Mouse (Mus musculus) right cerebral cortex, postnatal 36 days (tissue): ENCODE measurements at regions not wholly inside any gene's neighbourhood (a gene's known extent, or its start where the extent isn't known, plus 50 kb on each side); places are given as distances from the start of the nearest gene placed in this dataset.
A peak's percentile ranks its signal among the peaks of the same experiment; 100 is the strongest.

ENCODE experiments used
- DNase-seq, 2 experiments: peaks; one replicate each; pipeline ENCODE4 v3.0.0; 2022; ENCODE audit warnings: low spot score in 2 of 2, mixed read lengths in 1 of 2

DNA sequence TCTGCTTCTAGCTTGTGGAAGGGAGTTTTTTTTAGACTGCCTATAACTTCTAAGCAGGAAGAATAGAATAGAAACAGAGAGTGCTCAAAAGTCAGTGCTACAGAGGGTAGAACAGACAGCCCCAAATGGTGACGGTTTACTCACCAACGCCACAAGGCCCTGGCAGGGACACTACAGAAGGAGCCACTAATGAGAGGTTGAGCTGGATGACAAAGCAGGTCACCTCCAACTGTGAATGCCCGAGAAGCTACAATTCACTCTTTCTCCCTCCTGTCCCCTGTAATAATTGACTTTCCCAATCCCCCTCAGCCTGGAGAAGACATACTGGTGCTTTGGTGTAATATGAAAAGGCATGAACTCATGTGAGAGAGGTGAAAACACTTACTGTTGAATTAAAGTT, 106.5 kb upstream of the Arl4c start:
- no peak for DNase-seq

DNA sequence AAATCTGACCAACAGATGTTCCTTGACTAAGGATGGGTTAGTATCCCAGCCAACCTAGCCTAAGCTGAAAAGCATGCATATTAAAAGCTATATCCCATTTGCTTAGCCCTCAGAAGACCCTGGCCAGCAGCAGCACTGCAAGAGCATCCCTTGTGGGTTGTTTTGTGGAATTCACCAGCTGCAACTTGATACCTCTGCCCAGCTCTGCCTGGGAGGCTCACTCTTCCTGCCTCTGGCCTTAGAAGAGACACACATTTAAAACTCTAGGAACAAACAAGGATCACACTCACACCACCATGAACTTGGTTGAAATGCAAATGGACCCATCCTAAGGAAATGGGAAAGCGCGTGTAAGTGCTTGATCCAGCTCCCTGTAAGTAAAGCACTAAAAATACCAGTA, 107.7 kb upstream of the Arl4c start:
- no peak for DNase-seq

DNA sequence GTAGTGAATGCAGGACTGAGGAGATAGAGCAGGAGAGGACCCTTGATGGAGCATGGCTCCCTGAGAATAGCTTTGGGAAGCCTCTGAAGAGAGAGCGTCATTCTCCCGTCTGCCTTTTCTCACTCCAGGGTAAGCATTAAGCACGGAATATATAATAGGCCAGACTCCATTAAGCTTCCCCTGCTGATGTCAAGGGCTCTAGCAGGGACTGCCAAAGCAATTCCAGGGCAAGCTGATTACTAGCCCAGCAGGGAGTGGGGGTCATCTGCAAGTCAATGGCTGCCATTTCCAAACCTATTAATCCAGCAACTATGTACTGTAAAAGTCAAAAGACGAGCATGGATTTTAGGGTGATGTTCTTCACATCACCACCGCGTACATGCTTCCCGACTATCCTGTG, 111.2 kb upstream of the Arl4c start:
- DNase-seq, result no peak

DNA sequence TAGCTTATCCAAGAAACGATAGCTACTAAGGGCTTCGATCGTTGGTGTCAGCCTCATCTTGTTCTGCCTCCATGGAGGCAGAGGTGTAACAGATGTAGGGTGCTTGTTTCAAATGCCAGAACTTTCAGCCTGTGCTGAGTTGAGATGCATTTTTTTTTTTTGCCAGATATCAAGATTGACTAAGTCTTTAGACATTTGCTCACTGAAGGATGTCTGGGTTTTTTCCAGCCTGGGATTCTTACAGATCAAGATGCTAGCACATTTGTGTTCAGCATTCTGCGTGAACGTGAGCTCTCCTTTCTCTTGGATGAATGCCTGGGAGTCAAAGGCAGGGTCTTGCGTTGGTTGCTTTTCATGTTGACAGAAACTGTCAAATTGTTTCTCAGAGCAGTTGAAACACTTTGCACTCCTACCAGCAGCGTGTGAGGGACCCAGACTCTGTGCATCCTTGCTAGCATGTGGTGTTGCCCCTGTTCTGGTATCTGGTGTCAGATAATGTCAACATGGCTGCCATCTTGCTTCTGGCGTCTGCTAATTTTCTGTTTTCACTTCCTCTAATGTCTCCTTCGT, 114.4 kb upstream of the Arl4c start:
- DNase-seq, result no peak

DNA sequence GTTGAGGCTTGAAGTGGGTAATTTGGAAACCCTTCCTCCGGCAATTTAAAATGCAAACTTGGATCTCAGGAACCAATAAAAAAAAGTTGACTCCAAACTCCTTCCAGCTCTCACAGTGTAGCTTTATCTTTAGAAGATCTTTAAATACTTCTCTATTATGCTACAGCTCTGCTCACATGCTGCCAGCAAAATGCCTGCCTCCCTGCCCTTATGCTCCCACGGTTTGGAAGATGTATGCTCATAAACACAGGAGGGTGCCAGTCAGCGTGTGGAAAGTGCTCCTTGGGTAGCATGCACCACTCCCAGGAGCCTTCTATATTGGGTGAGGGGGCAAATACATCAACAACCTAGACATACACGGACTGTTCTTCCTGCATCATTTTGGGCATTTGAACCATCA, 123.2 kb upstream of the Arl4c start:
- DNase-seq, result peak in 1 of 2 experiments; percentile 12

DNA sequence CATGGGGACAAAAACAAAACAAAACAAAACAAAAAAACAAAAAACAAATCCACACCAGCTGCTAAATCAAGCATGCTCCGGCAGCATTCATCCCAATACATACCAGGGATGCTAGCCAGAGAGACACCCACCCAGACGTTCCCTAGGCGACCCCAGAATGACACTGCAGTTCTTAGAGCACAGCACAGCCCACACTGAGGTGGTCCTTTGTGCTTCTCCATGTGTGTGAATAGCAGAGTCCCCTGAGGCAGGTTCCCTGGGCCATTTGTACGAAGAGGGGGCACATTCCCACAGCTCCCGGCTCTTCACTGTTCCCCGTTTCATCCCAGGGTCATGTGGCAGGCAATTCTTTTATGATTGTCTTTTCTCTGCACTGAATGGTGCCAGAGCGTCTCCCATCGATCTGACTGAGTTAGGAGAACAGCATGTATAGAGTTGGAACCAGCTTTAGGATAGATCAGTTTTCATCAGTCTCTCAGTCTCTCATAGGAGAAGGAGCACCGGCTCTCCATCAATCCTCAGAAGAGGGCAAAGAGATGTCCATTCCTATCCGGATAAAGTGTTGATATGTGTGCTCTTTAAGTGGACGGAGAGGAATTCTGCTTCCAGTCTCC, 136.7 kb upstream of the Arl4c start:
- DNase-seq, result no peak

DNA sequence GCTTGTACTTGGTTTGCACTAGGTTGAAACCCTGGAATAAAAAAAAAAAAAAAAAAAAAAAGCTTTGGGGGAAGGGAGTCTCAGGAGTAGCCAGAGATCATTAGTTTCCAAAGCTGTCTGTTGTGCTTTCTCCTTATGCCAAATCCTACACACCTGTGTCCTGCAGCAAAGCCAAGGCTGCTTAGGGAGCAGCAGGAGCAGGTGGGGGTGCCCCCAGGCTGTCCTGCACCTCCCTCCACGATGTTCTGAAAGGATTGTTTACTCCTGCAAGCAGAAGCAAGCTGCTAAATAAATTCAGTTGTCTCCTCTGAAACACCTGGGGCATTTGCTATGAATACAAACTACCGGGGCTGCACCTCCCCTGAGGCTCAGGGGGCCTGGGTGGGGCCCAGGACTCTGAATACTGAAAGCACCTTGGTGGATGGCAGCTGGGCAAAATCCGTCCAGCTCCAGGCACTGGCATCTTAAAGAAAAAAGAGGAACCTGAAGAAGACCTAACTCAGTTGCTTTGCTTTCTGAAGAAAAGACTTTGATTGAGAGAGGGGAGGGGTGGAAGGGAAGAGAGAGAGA, 137.5 kb upstream of the Arl4c start:
- no peak for DNase-seq

DNA sequence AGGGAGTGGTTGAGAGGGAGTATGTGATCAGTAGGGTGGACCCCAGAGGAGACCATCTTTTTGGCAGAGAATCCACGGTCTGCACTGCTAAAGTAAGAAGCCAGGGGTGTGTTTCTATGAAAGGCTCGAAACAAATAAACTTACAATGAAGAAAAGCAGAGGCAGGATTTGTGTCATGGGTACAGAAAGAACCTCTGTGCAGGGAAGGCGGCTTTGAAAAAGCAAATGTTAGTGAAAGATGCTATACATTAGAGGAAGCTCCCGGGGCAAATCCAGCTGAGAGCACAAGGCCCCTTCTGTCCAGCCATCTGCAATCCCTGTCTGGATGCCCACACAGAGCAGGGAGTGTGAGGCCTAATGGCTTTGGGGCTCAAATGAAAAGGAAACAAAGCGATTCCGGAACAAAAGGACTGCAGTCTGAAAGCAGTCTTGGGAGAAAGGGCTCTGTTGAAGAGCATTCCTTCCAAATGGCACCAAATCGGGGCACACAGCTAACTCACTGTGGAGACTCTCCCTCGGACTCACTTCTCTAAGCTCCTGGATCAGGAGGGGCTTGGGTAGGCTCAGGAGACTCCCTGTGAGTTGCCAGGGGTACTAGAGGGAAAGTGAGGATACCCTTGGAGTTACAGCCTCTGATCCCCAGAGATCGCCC, 138.1 kb upstream of the Arl4c start:
- no peak for DNase-seq

DNA sequence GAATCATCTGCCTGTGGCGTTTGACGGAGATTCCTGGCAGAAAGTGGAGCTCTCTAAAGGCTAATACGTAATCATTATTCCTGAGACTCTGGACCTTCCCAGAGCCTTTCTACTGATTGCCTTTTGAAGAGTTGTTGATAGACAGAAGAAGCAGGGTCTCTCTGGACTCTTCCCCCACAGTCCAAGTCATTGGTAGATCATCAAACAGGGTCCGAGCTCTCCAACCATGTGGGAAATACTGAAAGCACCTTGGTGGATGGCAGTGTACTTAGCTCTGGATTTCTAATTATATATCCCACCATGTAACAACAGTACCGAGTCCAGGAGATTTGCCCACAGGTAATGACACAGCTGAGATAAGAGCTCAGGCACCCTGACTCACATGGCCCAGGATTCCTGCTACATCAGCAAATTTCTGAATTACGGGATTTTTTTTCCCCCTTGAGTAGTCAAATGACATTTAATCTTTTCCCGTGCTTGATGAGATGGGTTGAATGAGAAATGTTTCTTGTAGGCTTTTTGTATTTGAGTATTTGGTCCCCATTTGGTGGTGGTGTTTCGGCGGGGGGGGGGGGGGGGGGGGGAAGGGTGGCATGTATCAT, 139.1 kb upstream of the Arl4c start:
- no peak for DNase-seq

DNA sequence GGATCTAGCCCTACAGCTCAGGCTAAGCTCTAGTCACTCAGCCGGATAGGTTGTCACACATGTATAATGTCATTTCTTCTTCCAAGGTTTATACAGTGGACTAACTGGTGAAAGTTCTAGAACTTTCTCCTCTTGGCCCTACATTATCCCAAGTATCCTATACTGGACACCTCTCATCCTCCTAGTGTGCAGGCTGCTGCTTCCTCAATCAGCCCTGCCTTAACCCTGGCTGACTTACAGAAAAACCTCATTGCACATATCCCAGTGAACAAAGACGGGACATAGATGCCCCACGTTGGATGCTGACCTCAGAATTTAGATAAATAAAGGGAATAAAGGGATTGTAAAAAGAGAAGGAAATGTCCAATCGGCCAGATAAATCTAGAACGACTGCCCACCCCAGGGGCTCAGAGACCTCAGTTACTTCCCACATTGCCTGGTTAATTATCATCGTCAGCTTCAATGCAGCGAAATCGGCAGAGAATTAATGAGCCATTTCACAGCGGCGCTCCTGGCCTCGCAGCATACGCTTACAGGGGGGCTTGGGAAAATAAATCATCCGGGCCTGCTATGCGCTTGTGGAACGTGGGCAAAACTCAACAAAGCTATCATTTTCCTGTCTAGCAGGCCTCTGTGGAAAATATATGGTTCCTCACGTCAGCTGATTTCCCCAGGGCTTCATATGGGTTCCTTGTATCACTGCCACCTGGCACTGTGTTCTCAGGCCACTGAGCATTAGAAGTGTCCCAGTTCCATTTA, 145.5 kb upstream of the Arl4c start:
- no peak for DNase-seq

DNA sequence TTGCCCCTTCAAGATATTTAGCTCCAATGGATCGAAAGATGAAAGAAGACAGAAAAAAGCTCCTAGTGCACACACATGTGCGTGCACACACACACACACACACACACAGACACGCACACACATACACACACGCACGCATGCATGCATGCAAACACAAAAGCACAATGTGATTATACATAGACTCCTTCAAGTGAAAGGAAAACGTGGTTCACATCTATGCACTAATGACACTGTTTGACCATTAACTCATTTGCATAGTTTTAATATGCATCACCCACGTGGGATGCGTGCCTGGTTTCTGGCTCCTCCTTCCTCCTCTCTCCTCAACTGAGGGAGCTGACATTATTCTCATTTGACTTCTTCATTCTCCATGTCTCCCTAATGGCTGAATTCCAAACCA, 146.2 kb upstream of the Arl4c start:
- DNase-seq, result no peak

DNA sequence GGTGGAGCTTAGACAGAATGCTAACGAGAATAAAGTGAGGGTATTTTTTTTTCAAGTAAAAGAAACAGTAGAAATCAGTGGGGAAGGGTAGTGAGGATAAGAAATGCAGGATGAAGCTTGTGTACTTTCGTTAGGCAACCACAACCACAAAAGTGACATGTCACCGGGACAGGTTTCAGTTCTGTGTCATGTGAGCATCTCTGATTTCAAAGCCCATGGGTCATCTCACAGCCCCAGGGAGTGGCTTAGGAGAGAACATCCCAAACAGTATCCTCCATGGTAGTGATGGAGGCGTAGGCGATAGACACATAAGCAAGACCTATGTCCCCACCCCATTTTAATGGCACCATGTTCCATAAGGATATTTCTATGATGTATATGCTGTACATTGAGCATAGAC, 147.4 kb upstream of the Arl4c start:
- no peak for DNase-seq

DNA sequence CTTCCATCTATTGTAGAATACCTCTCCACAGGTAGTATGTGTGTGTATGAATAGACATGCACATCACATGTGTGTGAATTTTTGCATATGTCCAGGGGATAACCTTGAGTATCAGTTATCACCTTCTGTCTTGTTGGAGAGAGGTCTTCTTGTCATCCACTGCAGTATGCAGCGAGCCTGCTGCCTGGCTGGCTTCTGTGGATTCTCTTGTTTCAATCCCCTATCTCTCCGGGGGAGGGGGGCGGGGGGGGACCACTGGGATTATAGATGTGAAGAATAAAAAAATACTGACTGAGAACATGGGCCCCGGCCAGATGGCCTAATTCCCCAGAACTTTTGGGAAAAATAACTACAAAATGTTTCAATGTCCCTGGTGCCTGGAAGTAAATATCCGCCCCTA, 149.9 kb upstream of the Arl4c start:
- no peak for DNase-seq

DNA sequence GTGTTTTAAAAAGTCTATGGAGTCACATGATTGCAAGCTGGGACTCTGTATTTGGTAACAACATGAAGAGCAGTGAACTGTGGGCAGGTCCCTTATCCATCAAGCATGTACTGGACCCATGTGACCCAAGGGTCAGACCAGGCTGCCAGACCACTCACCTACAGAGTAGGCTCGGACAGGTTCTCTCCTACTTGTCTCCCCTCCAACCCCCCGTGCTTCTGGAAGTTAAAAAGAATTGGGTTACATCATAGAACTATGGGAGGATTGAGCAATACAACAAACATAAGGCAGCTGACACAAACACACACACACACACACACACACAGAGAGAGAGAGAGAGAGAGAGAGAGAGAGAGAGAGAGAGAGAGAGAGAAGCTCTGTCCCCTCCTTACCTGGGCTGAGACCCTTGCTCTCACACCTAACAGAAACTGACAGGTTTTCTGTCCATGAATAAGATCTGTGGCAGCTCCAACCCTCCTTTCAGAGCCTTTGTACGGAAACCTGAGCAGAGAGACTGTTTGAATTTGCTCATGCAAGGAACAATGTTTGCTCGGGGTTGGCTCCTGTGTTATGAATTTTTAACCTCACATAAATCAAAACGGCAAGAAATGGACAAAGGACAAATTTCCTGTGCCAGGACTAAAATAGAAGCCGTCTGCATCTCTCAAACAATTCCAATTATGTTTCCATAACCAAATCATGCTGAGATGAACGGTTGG, 159.0 kb upstream of the Arl4c start:
- no peak for DNase-seq

DNA sequence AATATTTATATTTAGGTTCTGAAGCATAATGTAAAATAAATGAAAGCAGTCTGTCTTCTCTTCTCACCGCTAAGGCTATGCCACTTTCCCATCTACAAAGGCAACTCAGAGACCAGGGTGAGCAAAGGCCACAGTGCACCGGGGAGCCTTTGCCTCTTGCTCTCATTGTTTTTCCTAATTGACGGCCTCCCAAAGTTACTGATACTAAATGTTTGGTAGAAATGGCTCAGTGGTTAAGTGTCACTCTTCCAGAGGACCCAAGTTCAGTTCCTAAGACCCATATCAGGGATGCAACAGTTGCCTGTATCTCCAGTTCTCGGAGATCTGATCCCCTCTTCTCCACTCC, 159.5 kb upstream of the Arl4c start:
- no peak for DNase-seq

DNA sequence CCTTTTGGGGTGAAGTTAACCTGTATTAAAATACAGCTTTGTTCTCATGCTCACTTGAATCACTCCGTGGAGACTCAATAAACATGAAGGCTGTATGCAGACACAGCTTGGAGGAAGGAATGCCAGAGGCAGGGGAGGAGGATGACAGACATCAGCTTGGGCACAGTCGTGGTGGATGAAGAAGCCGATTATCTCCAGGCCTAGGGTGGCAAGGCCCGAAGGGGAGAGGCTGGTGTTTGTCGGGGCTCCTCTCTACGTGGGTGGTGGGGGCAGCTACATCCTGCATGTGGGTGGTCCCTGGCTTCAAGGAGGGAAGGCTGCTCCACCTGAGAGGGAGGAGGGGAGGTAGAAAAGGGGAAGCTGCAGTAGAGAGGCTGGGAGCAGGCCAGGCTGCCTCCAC, 163.4 kb upstream of the Arl4c start:
- DNase-seq, result no peak

DNA sequence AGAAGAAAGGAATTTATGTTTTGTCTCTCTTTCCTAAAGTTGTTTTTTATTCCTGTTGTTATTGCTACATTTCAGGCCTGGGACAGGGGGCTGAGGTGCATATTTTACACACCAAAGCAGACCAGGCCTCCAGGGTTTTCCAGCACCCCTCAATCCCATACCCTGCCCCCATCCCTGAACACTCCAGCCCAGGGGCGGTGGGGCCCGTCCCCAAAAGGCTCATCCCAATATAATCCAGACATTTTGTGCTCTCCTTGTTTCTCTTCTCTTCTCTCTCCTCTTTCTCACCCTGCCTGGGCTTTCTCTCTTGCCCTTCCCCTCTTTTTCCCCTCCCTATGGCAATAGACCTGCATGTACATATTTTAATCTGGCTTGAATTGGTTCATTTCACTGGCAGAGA, 164.6 kb upstream of the Arl4c start:
- DNase-seq, result no peak

DNA sequence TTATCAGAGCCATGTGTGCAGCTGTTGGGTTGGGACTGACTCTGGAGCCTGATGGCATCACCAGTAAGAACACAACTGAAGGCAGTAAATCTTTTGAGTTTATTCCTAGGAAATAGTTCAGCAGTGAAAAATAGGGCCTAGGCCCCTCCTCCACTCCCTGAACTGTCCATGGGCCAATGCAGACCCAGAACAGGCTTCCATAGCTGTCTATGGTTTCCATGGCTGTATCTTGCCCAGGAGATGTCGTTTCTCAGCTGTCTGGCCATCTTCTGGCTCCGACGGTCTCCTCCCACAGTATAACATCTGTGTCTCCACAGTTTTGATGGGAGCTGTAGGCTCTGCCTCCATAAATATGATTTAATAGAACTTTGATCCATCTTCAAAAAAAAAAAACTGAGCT, 165.1 kb upstream of the Arl4c start:
- no peak for DNase-seq

DNA sequence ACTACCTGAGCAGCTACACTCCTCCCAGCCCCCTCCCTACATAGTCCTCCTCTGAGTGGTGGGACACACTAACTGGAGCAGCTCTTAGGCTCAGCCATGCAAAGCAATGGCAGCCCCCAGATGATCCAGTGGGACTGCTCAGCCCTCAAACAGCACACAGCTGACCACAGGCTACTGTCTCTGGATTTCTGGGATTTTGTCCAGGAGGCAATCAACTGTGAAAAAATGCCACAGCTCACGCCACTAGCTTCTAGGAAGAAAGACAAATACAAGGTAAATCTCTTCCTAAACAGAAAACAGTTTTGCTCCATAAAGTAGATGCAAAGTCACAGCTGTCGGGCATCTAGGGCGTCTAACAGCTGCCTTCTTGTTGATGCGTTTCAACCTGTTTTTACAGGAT, 167.9 kb upstream of the Arl4c start:
- DNase-seq, result no peak

DNA sequence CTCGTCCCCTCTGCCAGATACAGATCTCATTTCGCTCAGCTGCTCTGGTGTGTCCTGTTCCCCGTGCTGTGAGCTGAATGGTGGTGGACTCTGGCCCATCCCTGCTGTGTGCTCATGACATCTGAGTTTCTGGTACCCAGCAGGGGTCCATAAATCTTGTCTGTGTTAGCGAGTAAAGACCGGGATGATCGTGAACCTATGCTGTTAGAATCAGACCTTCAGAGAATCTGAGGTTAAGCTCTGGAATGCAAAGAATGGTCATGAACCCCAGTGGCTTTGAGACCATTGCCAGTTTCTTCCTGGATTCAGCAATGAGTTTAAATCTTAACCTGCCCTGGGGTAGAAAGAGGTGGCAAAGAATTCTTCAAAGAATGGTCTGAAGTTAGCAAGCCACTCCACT, 173.3 kb upstream of the Arl4c start:
- DNase-seq, result no peak

DNA sequence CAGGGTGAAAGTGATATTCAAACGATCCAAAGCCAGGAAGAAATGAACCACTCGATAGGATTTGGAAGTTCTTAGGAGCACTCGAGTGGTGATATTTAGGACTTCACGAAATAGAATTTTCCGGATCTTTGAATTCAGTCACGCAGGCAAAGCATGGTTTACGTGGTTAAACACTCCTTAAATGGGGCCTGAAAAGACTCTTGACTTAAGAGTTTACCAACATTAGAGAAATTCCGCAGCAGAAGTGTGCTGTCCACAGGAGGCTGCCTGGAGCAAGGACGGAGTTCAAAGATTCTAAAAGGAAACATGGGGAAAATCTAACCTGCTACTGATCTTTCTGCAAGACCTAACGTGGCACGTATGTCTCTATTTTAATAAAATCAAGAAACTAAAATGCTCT, 175.4 kb upstream of the Arl4c start:
- no peak for DNase-seq

DNA sequence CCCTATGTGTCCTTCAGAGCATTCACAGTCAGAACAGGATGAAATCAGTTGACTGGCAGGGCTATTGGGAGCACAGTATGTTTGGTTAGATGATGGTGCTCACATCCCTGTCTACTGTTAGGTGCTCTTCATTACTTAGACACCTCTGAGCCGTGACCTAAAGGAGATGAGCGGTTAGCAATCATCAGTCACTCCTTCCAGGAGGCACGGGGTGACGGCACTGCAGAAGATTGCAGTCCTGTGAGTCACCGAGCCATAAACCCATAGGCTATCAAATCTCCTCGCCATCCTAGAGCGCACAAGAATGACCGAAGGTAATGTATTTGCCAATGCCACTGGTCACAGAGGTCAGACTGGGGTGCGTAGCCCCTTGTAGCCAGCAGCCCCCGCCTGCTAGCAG, 176.8 kb upstream of the Arl4c start:
- DNase-seq, result no peak
